Mouse (Mus musculus): ENCODE results near the gene B3galt6.

B3galt6 gene

GRCm38 (mm10) chr4:155992241-155992905 is at the start of gene B3galt6, which contains the start of gene Sdf4:
Gene B3galt6, minus strand, starts transcription at chr4:155992649.
Gene Sdf4, plus strand, starts transcription at chr4:155992872.
- DNase-seq (ENCODE audit: low spot score) = peak; percentile 88

- peak; percentile 26 for DNase-seq (ENCODE audit: low spot score)
Measured at GRCm38 (mm10) chr4:156034901-156035300, 42.5 kb upstream of the B3galt6 start.

- DNase-seq (ENCODE audit: low spot score) = no peak
Measured at GRCm38 (mm10) chr4:156034301-156034700, 41.9 kb upstream of the B3galt6 start.

- peak; percentile 79 for DNase-seq (ENCODE audit: low spot score)
Measured at GRCm38 (mm10) chr4:156033476-156034119, 41.1 kb upstream of the B3galt6 start.

GRCm38 (mm10) chr4:156032856-156033255 is 40.4 kb upstream of the B3galt6 start:
- DNase-seq (ENCODE audit: low spot score) = peak; percentile 35

- DNase-seq (ENCODE audit: low spot score) = peak; percentile 67
Measured at GRCm38 (mm10) chr4:156031593-156032391, 39.3 kb upstream of the B3galt6 start.

GRCm38 (mm10) chr4:156031255-156031592 is 38.8 kb upstream of the B3galt6 start:
- no peak for DNase-seq (ENCODE audit: low spot score)

- peak; percentile 53 for DNase-seq (ENCODE audit: low spot score)
Measured at GRCm38 (mm10) chr4:156030651-156031118, 38.2 kb upstream of the B3galt6 start.

GRCm38 (mm10) chr4:156028580-156028979 is 36.1 kb upstream of the B3galt6 start:
- DNase-seq (ENCODE audit: low spot score) = no peak

GRCm38 (mm10) chr4:156026013-156026412 is 33.6 kb upstream of the B3galt6 start, which contains the start of gene Tnfrsf18:
Gene Tnfrsf18, plus strand, starts transcription at chr4:156026164.
- DNase-seq (ENCODE audit: low spot score) = peak; percentile 68

- DNase-seq (ENCODE audit: low spot score) = no peak
Measured at GRCm38 (mm10) chr4:156024184-156024583, 31.7 kb upstream of the B3galt6 start.

- no peak for DNase-seq (ENCODE audit: low spot score)
Measured at GRCm38 (mm10) chr4:156023520-156023919, 31.1 kb upstream of the B3galt6 start.

GRCm38 (mm10) chr4:156021942-156022419 is 29.5 kb upstream of the B3galt6 start:
- DNase-seq (ENCODE audit: low spot score) = peak; percentile 91

- peak; percentile 60 for DNase-seq (ENCODE audit: low spot score)
Measured at GRCm38 (mm10) chr4:156021381-156021780, 28.9 kb upstream of the B3galt6 start.

GRCm38 (mm10) chr4:156019771-156020170 is 27.3 kb upstream of the B3galt6 start:
- DNase-seq (ENCODE audit: low spot score) = no peak

- no peak for DNase-seq (ENCODE audit: low spot score)
Measured at GRCm38 (mm10) chr4:156014436-156014835, 22.0 kb upstream of the B3galt6 start.

GRCm38 (mm10) chr4:156013637-156014036 is 21.2 kb upstream of the B3galt6 start, which contains the start of gene Tnfrsf4:
Gene Tnfrsf4, plus strand, starts transcription at chr4:156013843.
- DNase-seq (ENCODE audit: low spot score) = peak; percentile 34

GRCm38 (mm10) chr4:156008369-156008768 is 15.9 kb upstream of the B3galt6 start:
- DNase-seq (ENCODE audit: low spot score) = no peak

GRCm38 (mm10) chr4:156004109-156004508 is 11.7 kb upstream of the B3galt6 start:
- DNase-seq (ENCODE audit: low spot score) = peak; percentile 55

- DNase-seq (ENCODE audit: low spot score) = no peak
Measured at GRCm38 (mm10) chr4:155993606-155994005, 1.2 kb upstream of the B3galt6 start.

GRCm38 (mm10) chr4:155992906-155993547 is 578 bp upstream of the B3galt6 start:
- peak; percentile 94 for DNase-seq (ENCODE audit: low spot score)

GRCm38 (mm10) chr4:155991908-155992230 is 580 bp downstream of the B3galt6 start:
- DNase-seq (ENCODE audit: low spot score) = no peak

Measured in T-cell, adult 2 months (primary cell).